Mouse (Mus musculus): Measurements from ENCODE around the gene Ngfr. TPM values are rescaled to one million over a fixed set of nuclear protein-coding genes. Genes with fewer than 3 reads are reported as not detected.

Ngfr gene
- polyA plus RNA-seq, 1 experiment from 2014 or later = 17.2 TPM

- Histone ChIP-seq H3K4me3 (replicated peaks) (no peak overlapping the region), H3K4me1 (replicated peaks) (peaks cover 26% of the 10 kb centered on the region), H3K36me3 (no peaks in the 10 kb centered on the region), H3K9ac (replicated peaks) (no peak overlapping the region), H3K27ac (no peak overlapping the region), H3K9me3 (no peaks in the 10 kb centered on the region), H3K27me3 (peaks cover 82% of the 10 kb centered on the region), H3K4me2 (replicated peaks) (no peak overlapping the region)
- no peak for ATAC-seq
- WGBS = 95% methylated on average over 1 of the region's 1 CpGs
These were observed 5.2 kb upstream of the Ngfr start for GRCm38 (mm10) chr11:95592691-95593090.

DNA sequence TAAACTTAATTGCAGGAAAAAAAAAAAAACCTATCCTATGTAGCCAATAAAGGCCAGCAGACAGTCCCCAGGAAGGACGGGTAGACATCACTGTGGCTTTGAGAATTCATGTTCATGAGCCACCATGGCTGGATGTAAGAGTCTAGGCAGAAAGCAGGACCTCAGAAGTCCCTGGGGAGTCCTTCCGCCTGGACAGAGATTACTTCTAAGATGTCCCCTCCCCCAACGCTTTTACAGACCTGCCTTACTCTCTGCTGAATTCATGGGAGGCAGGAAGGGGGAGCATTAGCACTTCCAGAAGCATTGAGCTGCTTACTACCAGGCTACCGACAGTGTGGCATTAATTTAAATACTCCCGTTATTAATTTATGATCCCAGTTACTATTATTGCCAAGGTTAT, 1.7 kb upstream of the Ngfr start:
- Histone ChIP-seq H3K4me3 (replicated peaks) (no peak overlapping the region), H3K9ac (replicated peaks) (no peak overlapping the region), H3K27ac (no peak overlapping the region), H3K9me3 (no peaks in the 10 kb centered on the region), H3K27me3 (peaks cover 78% of the 10 kb centered on the region), H3K4me2 (replicated peaks) (no peak overlapping the region), H3K4me1 (replicated peaks) (peaks cover 28% of the 10 kb centered on the region), H3K36me3 (no peaks in the 10 kb centered on the region)
- WGBS = 30% methylated on average over 5 of the region's 5 CpGs
- no peak for ATAC-seq

DNA sequence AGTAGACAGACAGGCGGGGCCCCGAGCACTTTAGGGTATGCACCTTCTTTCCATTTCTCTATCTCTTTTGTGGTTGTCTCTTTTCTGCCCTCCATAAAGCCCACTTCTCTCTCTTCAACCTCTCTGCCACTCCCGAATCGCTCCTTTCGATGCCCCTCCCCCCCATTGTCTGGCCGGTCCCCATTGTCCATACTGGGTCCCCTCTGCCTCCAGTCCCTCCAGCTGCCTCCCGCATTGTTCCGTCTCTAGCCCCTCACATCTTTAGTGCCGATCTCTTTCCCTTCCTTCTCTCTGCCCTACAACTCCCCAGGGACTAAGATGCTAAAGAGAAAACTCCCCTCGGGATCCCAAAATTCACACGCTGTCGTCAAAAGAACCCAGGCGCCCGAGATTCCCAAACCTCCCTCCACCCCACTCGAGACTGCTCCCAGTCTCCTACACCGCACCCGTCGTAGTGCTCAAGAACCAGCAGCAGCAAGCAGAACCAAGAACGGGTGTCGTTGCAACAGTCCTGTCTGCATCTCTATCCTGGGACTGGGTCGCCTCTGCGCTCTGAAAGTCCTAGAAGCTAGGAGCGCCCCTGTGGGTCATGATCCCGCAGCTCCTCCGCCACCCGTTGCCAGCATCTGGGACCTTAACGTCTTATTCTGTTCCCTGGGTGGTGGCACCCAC, 648 bp downstream of the Ngfr start:
- Histone ChIP-seq H3K27ac (peak overlapping the region; percentile 44), H3K36me3 (no peaks in the 10 kb centered on the region), H3K9me3 (no peaks in the 10 kb centered on the region), H3K4me2 (replicated peaks) (peak overlapping the region; percentile 73), H3K4me3 (replicated peaks) (peak overlapping the region; percentile 51), H3K27me3 (peaks cover 80% of the 10 kb centered on the region), H3K4me1 (replicated peaks) (peaks cover 28% of the 10 kb centered on the region), H3K9ac (replicated peaks) (peak overlapping the region; percentile 65)
- peak; percentile 32 for ATAC-seq
- WGBS = 0% methylated on average over 27 of the region's 27 CpGs

GRCm38 (mm10) chr11:95586184-95586583, 1.4 kb downstream of the Ngfr start:
- Histone ChIP-seq H3K9me3 (no peaks in the 10 kb centered on the region), H3K9ac (replicated peaks) (peak overlapping the region; percentile 65), H3K27ac (peak overlapping the region; percentile 44; the same call in 1 of the 2 replicates), H3K27me3 (peaks cover 83% of the 10 kb centered on the region), H3K4me2 (replicated peaks) (peak overlapping the region; percentile 73), H3K4me3 (replicated peaks) (peak overlapping the region; percentile 51), H3K4me1 (replicated peaks) (peaks cover 28% of the 10 kb centered on the region), H3K36me3 (no peaks in the 10 kb centered on the region)
- peak; percentile 69 for ATAC-seq
- under 1% methylated on average over 25 of the region's 25 CpGs for WGBS

- no peaks in the 10 kb centered on the region for H3K36me3 ChIP-seq
- no peak for ATAC-seq
- H3K4me3 ChIP-seq (replicated peaks) = peak overlapping the region; percentile 51
- H3K27ac ChIP-seq = no peak overlapping the region
- H3K27me3 ChIP-seq = peaks cover 85% of the 10 kb centered on the region
- 2% methylated on average over 15 of the region's 15 CpGs for WGBS
- no peaks in the 10 kb centered on the region for H3K9me3 ChIP-seq
- H3K4me1 ChIP-seq (replicated peaks) = peaks cover 28% of the 10 kb centered on the region
- H3K9ac ChIP-seq (replicated peaks) = 0 out of 2 replicates have a peak overlapping the region, but pooled peaks have one; percentile 10
- H3K4me2 ChIP-seq (replicated peaks) = peak overlapping the region; percentile 73
These were observed 1.9 kb downstream of the Ngfr start for GRCm38 (mm10) chr11:95585684-95586083.

DNA sequence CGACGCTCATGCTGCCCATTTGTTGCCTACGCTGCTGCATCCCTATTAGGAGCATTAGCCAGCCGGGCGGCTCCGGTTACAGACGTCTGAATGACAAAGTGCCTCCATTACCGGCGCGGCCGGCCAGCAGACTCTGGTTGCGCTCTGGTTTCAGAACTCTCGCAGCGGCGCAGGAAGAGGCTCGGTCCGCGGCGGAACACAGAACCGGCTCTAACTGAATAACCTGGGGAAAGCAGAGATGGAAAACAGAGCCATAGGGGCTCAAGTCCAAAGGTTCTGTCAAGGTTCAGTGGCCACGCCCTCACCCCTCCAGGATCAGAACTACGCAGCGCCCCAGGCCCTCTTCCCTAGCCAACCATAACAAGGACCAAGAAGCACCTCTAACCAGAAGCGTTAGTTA, 2.3 kb downstream of the Ngfr start:
- Histone ChIP-seq H3K4me3 (replicated peaks) (peak overlapping the region; percentile 51), H3K9ac (replicated peaks) (peak overlapping the region; percentile 49; the same call in 1 of the 2 replicates), H3K27ac (no peak overlapping the region), H3K4me2 (replicated peaks) (peak overlapping the region; percentile 73), H3K36me3 (no peaks in the 10 kb centered on the region), H3K4me1 (replicated peaks) (peaks cover 28% of the 10 kb centered on the region), H3K9me3 (no peaks in the 10 kb centered on the region), H3K27me3 (peaks cover 88% of the 10 kb centered on the region)
- no peak for ATAC-seq
- 1% methylated on average over 24 of the region's 24 CpGs for WGBS

DNA sequence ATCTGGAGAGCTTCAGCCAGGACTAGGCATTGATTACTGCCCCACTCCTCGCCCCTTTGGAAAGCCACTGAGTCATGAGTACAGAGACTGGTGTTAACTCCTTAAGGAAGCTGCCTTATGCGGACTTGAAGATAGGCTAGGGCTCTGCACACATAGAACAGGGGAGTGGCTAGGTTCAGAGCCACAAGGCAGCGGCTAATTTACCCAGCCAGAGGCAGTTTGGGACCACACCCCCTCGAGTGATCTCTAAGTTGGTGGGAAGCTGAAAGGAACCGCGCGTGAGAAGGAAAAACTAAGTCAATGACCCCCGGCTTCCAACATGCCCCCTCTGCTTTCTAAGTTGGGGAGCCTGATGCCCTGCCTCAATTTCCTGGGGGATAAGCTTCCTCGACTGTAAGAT, 2.9 kb downstream of the Ngfr start:
- H3K4me2 ChIP-seq (replicated peaks) = peak overlapping the region; percentile 73; the same call in 1 of the 2 replicates
- peak overlapping the region; percentile 51 for H3K4me3 ChIP-seq (replicated peaks)

GRCm38 (mm10) chr11:95583396-95583795, 4.1 kb downstream of the Ngfr start:
- WGBS = 62% methylated on average over 6 of the region's 6 CpGs
- H3K4me1 ChIP-seq (replicated peaks) = peaks cover 28% of the 10 kb centered on the region
- H3K9ac ChIP-seq (replicated peaks) = no peak overlapping the region
- H3K27me3 ChIP-seq = peaks cover 91% of the 10 kb centered on the region
- no peak overlapping the region for H3K4me3 ChIP-seq (replicated peaks)
- H3K4me2 ChIP-seq (replicated peaks) = no peak overlapping the region
- no peaks in the 10 kb centered on the region for H3K36me3 ChIP-seq
- no peak overlapping the region for H3K27ac ChIP-seq
- H3K9me3 ChIP-seq = no peaks in the 10 kb centered on the region
- ATAC-seq = no peak

More for the DNA sequence above, 2.9 kb downstream of the Ngfr start:
- Histone ChIP-seq H3K36me3 (no peaks in the 10 kb centered on the region), H3K27ac (no peak overlapping the region), H3K9me3 (no peaks in the 10 kb centered on the region), H3K9ac (replicated peaks) (no peak overlapping the region), H3K27me3 (peaks cover 90% of the 10 kb centered on the region), H3K4me1 (replicated peaks) (peaks cover 28% of the 10 kb centered on the region)
- WGBS = 6% methylated on average over 9 of the region's 9 CpGs
- no peak for ATAC-seq

- H3K27me3 ChIP-seq = peaks cover 95% of the 10 kb centered on the region
- WGBS = 68% methylated on average over 3 of the region's 3 CpGs
- H3K9ac ChIP-seq (replicated peaks) = no peak overlapping the region
- no peak for ATAC-seq
- no peak overlapping the region for H3K27ac ChIP-seq
- H3K4me3 ChIP-seq (replicated peaks) = no peak overlapping the region
- H3K36me3 ChIP-seq = no peaks in the 10 kb centered on the region
- H3K4me2 ChIP-seq (replicated peaks) = no peak overlapping the region
- peaks cover 32% of the 10 kb centered on the region for H3K4me1 ChIP-seq (replicated peaks)
- no peaks in the 10 kb centered on the region for H3K9me3 ChIP-seq
These were observed 5.3 kb downstream of the Ngfr start for GRCm38 (mm10) chr11:95582193-95582592.

GRCm38 (mm10) chr11:95579455-95579854, 8.1 kb downstream of the Ngfr start:
- H3K4me1 ChIP-seq (replicated peaks) = peaks cover 5% of the 10 kb centered on the region
- WGBS = 31% methylated on average over 6 of the region's 6 CpGs
- no peak for ATAC-seq

GRCm38 (mm10) chr11:95577776-95578446, 9.6 kb downstream of the Ngfr start:
- peak; percentile 84 for ATAC-seq
- Histone ChIP-seq H3K27me3 (peaks cover 64% of the 10 kb centered on the region), H3K36me3 (no peaks in the 10 kb centered on the region), H3K4me2 (replicated peaks) (peak overlapping the region; percentile 51), H3K4me1 (replicated peaks) (peaks cover 5% of the 10 kb centered on the region), H3K9me3 (no peaks in the 10 kb centered on the region), H3K4me3 (replicated peaks) (peak overlapping the region; percentile 26), H3K27ac (no peak overlapping the region), H3K9ac (replicated peaks) (peak overlapping the region; percentile 32; the same call in 1 of the 2 replicates)
- WGBS = 8% methylated on average over 39 of the region's 39 CpGs

More at GRCm38 (mm10) chr11:95579455-95579854, 8.1 kb downstream of the Ngfr start:
- Histone ChIP-seq H3K27ac (no peak overlapping the region), H3K36me3 (no peaks in the 10 kb centered on the region), H3K27me3 (peaks cover 79% of the 10 kb centered on the region), H3K9ac (replicated peaks) (no peak overlapping the region), H3K4me3 (replicated peaks) (no peak overlapping the region), H3K9me3 (no peaks in the 10 kb centered on the region), H3K4me2 (replicated peaks) (no peak overlapping the region)

- H3K27me3 ChIP-seq = peaks cover 47% of the 10 kb centered on the region
- H3K4me1 ChIP-seq (replicated peaks) = peaks cover 12% of the 10 kb centered on the region
- H3K4me3 ChIP-seq (replicated peaks) = no peak overlapping the region
- H3K9me3 ChIP-seq = no peaks in the 10 kb centered on the region
- 83% methylated on average over 8 of the region's 8 CpGs for WGBS
- H3K4me2 ChIP-seq (replicated peaks) = no peak overlapping the region
- no peak for ATAC-seq
- no peak overlapping the region for H3K9ac ChIP-seq (replicated peaks)
- H3K36me3 ChIP-seq = no peaks in the 10 kb centered on the region
- H3K27ac ChIP-seq = no peak overlapping the region
These were observed 11.2 kb downstream of the Ngfr start for GRCm38 (mm10) chr11:95576299-95576698.
